Mouse (Mus musculus): ENCODE measurements at regions not wholly inside any gene's neighbourhood (a gene's known extent, or its start where the extent isn't known, plus 50 kb on each side); places are given as distances from the start of the nearest gene placed in this dataset.

- TF ChIP-seq CTCF (IDR thresholded peaks at IDR 0.05) (no peak), POLR2A (IDR thresholded peaks at IDR 0.05; ENCODE audit: insufficient read depth, low read depth, low read length) (no peak)
Measured at GRCm38 (mm10) chr13:115836203-115836768, 473.2 kb downstream of the Isl1 start.
